Mouse (Mus musculus) C2C12 (cell line): ENCODE results near the gene Gm42517.

Source experiments
- CEBPB ChIP-seq: IDR thresholded peaks from one replicate; pipeline ENCODE4 v1.6.1; 2011; ENCODE audit warnings: low read depth, mild to moderate bottlenecking, control low read depth, moderate library complexity
- CTCF ChIP-seq: IDR thresholded peaks from one replicate; pipeline ENCODE4 v1.5.1; 2011; ENCODE audit not compliant: control insufficient read depth, insufficient read depth, insufficient read length
- FOSL1 ChIP-seq: IDR thresholded peaks from one replicate; pipeline ENCODE4 v1.8.0; 2011; ENCODE audit warnings: mild to moderate bottlenecking, low read length; ENCODE audit not compliant: poor library complexity, insufficient read depth, severe bottlenecking
- MYOG ChIP-seq: IDR thresholded peaks from one replicate; pipeline ENCODE4 v1.6.1; 2011; ENCODE audit not compliant: control insufficient read depth, insufficient read length; ENCODE audit errors: extremely low read depth
- USF1 ChIP-seq: IDR thresholded peaks from one replicate; pipeline ENCODE4 v1.6.1; 2011; ENCODE audit warnings: low read depth, mild to moderate bottlenecking, control low read depth, moderate library complexity

DNA sequence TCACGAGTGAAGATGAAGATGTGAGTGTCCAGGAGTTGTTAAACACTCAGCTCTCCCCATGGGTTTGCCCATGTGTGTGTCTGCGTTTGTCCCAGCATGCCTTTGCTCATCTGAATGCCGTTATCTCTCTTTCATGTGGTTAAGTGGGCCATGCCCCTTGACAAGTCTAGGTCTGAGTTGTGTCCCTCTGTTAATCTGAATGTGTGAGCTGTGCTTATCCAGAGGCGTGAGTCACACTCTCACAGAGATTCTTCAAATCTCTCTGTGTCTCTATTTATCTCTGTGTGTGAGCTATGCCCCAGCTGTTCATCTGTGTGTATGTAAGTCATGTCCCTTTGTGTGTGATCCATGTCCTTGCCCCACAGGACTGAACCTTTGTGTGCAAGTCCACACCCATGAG lies 35.7 kb upstream of the Gm42517 start:
- TF ChIP-seq CTCF (no peak), USF1 (no peak), FOSL1 (no peak), CEBPB (no peak), MYOG (no peak)
